Mouse (Mus musculus): ENCODE data around the gene Slc29a4. TPM values are rescaled to one million over a fixed set of nuclear protein-coding genes. Genes with fewer than 3 reads are reported as not detected.

The Slc29a4 gene
- polyA plus RNA-seq, 2 experiments = 0.04 TPM

DNA sequence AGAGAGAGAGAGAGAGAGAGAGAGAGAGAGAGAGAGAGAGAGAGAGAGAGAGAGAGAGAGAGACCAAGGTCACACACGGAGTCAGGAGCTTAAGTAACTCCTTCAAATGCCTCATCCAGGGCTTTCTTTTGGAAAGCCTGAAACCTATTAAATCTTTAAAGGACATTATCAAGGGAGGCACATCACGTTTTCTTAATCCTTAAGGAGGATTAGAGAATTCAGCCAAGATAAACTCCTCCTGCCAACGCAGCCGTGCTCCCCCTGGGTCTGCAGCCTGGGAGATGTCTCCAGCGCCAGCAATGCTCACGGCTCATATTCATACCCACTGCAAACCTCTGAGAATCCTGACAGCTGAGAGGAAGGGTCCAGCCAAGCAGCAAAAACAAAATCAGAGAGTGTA lies 3.4 kb upstream of the Slc29a4 start:
- Histone ChIP-seq H3K4me3 (ENCODE audit: insufficient read depth in 1 of 2, low read depth in 2 of 2, low read length in 2 of 2) (no peak overlapping the region), H3K9ac (replicated peaks) (no peak overlapping the region), H3K27ac (no peak overlapping the region), H3K36me3 (replicated peaks; ENCODE audit: control insufficient read depth, insufficient read depth, low read depth) (no peaks in the 10 kb centered on the region), H3K27me3 (ENCODE audit: control insufficient read depth, insufficient read depth, low read length) (no peaks in the 10 kb centered on the region), H3K4me2 (ENCODE audit: low read depth) (no peak overlapping the region), H3K4me1 (replicated peaks; ENCODE audit: control insufficient read depth in 2 of 2, insufficient read depth in 2 of 2, low read length in 1 of 2) (no peaks in the 10 kb centered on the region), H3K9me3 (ENCODE audit: control insufficient read depth, low read length) (no peaks in the 10 kb centered on the region)
- WGBS (ENCODE audit: insufficient replicate concordance) = 50% methylated on average over 6 of the region's 6 CpGs
- no peak for TF ChIP-seq CTCF (IDR thresholded peaks at IDR 0.05; ENCODE audit: low read depth)
- TF ChIP-seq EP300 (IDR thresholded peaks at IDR 0.05; ENCODE audit: low read depth) = no peak
- DNase-seq (ENCODE audit: low read depth in 3 of 3, low spot score in 3 of 3) = no peak
- no peak for ATAC-seq (ENCODE audit: insufficient read depth)

DNA sequence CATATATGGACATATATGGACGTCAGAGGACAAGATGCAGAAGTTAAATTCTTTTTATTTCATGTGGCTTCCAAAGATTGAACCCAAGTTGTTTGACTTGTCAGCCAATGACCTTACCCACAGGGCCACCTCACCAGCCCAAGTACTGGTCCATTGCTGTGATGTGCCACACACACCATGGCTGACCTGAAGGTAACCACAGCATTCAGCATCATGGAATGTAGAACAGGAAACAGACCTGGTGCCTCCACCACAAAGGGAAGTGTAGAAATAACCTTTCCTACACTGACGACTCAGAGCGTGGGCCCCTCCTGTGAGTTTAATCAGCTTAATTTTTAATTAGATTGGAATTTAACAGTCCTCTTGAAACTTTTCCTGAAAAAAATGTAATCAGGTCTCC lies 2.0 kb upstream of the Slc29a4 start:
- H3K36me3 ChIP-seq (replicated peaks; ENCODE audit: control insufficient read depth, insufficient read depth, low read depth) = no peaks in the 10 kb centered on the region
- H3K27me3 ChIP-seq (ENCODE audit: control insufficient read depth, insufficient read depth, low read length) = no peaks in the 10 kb centered on the region
- 38% methylated on average over 3 of the region's 3 CpGs for WGBS (ENCODE audit: insufficient replicate concordance)
- H3K4me2 ChIP-seq (ENCODE audit: low read depth) = no peak overlapping the region
- H3K9me3 ChIP-seq (ENCODE audit: control insufficient read depth, low read length) = no peaks in the 10 kb centered on the region
- H3K4me3 ChIP-seq (ENCODE audit: insufficient read depth in 1 of 2, low read depth in 2 of 2, low read length in 2 of 2) = no peak overlapping the region
- H3K9ac ChIP-seq (replicated peaks) = no peak overlapping the region
- DNase-seq (ENCODE audit: low read depth in 3 of 3, low spot score in 3 of 3) = no peak
- no peaks in the 10 kb centered on the region for H3K4me1 ChIP-seq (replicated peaks; ENCODE audit: control insufficient read depth in 2 of 2, insufficient read depth in 2 of 2, low read length in 1 of 2)
- no peak for TF ChIP-seq CTCF (IDR thresholded peaks at IDR 0.05; ENCODE audit: low read depth)
- no peak for TF ChIP-seq EP300 (IDR thresholded peaks at IDR 0.05; ENCODE audit: low read depth)
- ATAC-seq (ENCODE audit: insufficient read depth) = no peak
- no peak overlapping the region for H3K27ac ChIP-seq

DNA sequence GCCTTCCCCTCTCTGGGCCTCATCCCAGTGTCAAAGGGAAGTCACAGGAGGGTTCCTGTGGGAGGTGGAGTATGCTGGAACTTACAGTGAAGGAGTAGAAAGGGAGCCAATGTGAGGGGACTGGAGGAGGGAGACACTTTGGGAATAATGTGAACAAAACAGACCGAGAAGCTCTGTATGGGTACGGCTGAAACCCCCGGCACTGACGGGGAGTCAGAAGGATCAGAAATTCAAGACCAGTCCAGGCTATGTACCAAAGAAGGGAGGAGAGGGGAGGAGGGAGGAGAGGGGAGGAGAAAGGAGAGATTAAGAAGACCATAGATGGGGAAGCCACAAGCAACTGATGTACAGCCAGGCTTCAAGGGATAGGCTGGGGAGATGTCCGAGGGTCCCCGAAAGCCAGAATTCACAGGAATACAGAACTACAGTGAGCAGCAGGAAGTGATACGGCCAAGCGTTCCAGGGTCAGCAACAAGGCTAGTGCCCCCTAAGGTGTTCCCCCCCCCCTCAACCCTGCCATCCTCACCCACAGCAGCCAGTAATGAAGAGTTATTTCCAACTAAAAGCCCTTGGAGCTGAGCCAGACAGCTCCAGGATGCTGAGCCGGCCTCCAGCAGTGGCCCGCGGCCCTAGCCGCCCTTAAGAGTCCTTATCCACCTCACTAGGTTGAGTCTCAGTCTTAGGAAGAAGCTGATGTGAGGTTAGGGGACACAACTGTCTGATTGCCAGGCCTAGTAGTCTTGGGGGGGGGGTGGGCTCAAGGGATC lies 842 bp downstream of the Slc29a4 start:
- no peak overlapping the region for H3K9ac ChIP-seq (replicated peaks)
- no peaks in the 10 kb centered on the region for H3K4me1 ChIP-seq (replicated peaks; ENCODE audit: control insufficient read depth in 2 of 2, insufficient read depth in 2 of 2, low read length in 1 of 2)
- H3K4me2 ChIP-seq (ENCODE audit: low read depth) = no peak overlapping the region
- no peak for TF ChIP-seq CTCF (IDR thresholded peaks at IDR 0.05; ENCODE audit: low read depth)
- TF ChIP-seq EP300 (IDR thresholded peaks at IDR 0.05; ENCODE audit: low read depth) = no peak
- no peak for DNase-seq (ENCODE audit: low read depth in 3 of 3, low spot score in 3 of 3)
- H3K27me3 ChIP-seq (ENCODE audit: control insufficient read depth, insufficient read depth, low read length) = no peaks in the 10 kb centered on the region
- no peak for ATAC-seq (ENCODE audit: insufficient read depth)
- no peak overlapping the region for H3K4me3 ChIP-seq (ENCODE audit: insufficient read depth in 1 of 2, low read depth in 2 of 2, low read length in 2 of 2)
- H3K27ac ChIP-seq = no peak overlapping the region
- 70% methylated on average over 12 of the region's 12 CpGs for WGBS (ENCODE audit: insufficient replicate concordance)
- H3K36me3 ChIP-seq (replicated peaks; ENCODE audit: control insufficient read depth, insufficient read depth, low read depth) = no peaks in the 10 kb centered on the region
- no peaks in the 10 kb centered on the region for H3K9me3 ChIP-seq (ENCODE audit: control insufficient read depth, low read length)

DNA sequence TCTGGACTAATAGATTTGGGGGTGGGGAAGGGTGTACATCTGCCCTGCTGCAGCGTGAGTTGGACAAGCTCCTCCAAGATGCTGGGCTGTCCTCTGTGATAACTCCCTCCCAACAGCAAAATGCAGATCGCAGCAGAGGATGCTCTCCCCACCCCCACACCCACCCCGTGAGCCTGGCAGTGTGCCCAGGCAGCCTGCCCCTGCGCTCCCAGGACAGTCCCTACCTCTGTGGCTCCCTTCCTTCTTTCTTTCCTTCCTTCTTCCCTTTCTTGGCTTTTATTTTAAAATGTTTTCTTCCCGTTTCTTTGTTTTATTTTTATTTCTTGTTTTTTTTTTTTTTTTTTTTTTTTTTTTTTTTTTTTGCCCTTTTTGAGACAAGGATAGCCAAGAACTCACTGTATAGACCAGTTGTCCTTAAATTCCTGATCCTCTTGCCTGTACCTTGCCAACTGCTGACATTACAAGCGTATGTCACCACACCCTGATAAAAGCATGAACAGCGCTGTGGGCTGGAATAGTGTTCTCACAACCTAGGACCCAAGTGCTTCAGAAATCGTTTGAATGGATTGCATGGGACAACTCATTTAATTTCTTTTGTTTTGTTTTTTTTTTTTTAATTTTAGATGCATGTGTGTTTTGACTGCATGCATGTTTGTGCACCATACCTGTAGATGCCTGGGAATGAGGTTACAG lies 1.6 kb downstream of the Slc29a4 start:
- H3K4me2 ChIP-seq (ENCODE audit: low read depth) = no peak overlapping the region
- H3K27me3 ChIP-seq (ENCODE audit: control insufficient read depth, insufficient read depth, low read length) = no peaks in the 10 kb centered on the region
- H3K4me1 ChIP-seq (replicated peaks; ENCODE audit: control insufficient read depth in 2 of 2, insufficient read depth in 2 of 2, low read length in 1 of 2) = no peaks in the 10 kb centered on the region
- TF ChIP-seq EP300 (IDR thresholded peaks at IDR 0.05; ENCODE audit: low read depth) (no peak), CTCF (IDR thresholded peaks at IDR 0.05; ENCODE audit: low read depth) (no peak)
- DNase-seq (ENCODE audit: low read depth in 3 of 3, low spot score in 3 of 3) (no peak), ATAC-seq (ENCODE audit: insufficient read depth) (no peak)
- 43% methylated on average over 8 of the region's 8 CpGs for WGBS (ENCODE audit: insufficient replicate concordance)
- H3K4me3 ChIP-seq (ENCODE audit: insufficient read depth in 1 of 2, low read depth in 2 of 2, low read length in 2 of 2) = no peak overlapping the region
- H3K36me3 ChIP-seq (replicated peaks; ENCODE audit: control insufficient read depth, insufficient read depth, low read depth) = no peaks in the 10 kb centered on the region
- H3K9ac ChIP-seq (replicated peaks) = no peak overlapping the region
- H3K9me3 ChIP-seq (ENCODE audit: control insufficient read depth, low read length) = no peaks in the 10 kb centered on the region
- H3K27ac ChIP-seq = no peak overlapping the region

DNA sequence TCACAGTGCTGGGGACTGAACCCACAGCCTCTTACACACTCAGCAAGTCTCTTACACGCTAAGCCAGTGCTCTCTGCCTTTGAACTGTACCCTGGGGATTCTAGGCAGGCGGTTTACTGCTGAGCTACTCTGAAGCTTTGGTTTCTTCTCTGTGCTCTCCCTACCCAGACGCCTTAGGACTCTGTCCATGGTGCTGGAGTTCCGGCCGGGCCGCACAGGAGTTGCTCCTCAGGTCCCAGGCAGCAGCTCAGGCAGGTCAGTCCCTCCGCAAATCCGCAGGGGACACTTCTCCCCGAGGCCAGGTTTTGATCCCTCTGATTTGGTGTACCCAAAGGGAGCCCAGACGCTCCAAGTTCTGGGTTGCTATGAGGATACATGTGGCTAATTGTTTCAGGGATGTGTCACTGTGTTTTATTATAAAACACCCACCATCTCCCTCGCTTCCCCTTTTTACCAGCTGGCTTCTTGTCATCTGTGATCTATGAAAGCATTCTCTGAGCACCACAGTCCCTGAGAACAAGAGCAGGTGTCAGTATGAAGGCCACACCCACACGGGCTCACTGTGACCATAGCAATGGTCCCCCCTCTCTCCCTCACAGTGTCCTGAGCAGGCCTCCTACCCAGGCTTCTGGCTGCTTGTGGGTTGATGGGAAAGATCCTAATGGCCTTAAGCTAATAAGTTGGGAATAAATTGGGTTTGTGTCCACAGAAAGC lies 2.5 kb downstream of the Slc29a4 start:
- no peak overlapping the region for H3K4me3 ChIP-seq (ENCODE audit: insufficient read depth in 1 of 2, low read depth in 2 of 2, low read length in 2 of 2)
- no peak for ATAC-seq (ENCODE audit: insufficient read depth)
- 11% methylated on average over 12 of the region's 12 CpGs for WGBS (ENCODE audit: insufficient replicate concordance)
- H3K4me1 ChIP-seq (replicated peaks; ENCODE audit: control insufficient read depth in 2 of 2, insufficient read depth in 2 of 2, low read length in 1 of 2) = no peaks in the 10 kb centered on the region
- no peaks in the 10 kb centered on the region for H3K27me3 ChIP-seq (ENCODE audit: control insufficient read depth, insufficient read depth, low read length)
- no peaks in the 10 kb centered on the region for H3K9me3 ChIP-seq (ENCODE audit: control insufficient read depth, low read length)
- H3K27ac ChIP-seq = no peak overlapping the region
- no peaks in the 10 kb centered on the region for H3K36me3 ChIP-seq (replicated peaks; ENCODE audit: control insufficient read depth, insufficient read depth, low read depth)
- no peak for TF ChIP-seq EP300 (IDR thresholded peaks at IDR 0.05; ENCODE audit: low read depth)
- no peak for TF ChIP-seq CTCF (IDR thresholded peaks at IDR 0.05; ENCODE audit: low read depth)
- no peak overlapping the region for H3K9ac ChIP-seq (replicated peaks)
- DNase-seq (ENCODE audit: low read depth in 3 of 3, low spot score in 3 of 3) = peak in 1 of 3 experiments; percentile 22
- no peak overlapping the region for H3K4me2 ChIP-seq (ENCODE audit: low read depth)
